Mouse (Mus musculus): ENCODE results near the gene Lbx1. TPM values are rescaled to one million over a fixed set of nuclear protein-coding genes. Genes with fewer than 3 reads are reported as not detected.

The Lbx1 gene
- total RNA-seq, 4 experiments from 2014 or later: 59.4 to 70.9 (median 64.3) TPM

DNA sequence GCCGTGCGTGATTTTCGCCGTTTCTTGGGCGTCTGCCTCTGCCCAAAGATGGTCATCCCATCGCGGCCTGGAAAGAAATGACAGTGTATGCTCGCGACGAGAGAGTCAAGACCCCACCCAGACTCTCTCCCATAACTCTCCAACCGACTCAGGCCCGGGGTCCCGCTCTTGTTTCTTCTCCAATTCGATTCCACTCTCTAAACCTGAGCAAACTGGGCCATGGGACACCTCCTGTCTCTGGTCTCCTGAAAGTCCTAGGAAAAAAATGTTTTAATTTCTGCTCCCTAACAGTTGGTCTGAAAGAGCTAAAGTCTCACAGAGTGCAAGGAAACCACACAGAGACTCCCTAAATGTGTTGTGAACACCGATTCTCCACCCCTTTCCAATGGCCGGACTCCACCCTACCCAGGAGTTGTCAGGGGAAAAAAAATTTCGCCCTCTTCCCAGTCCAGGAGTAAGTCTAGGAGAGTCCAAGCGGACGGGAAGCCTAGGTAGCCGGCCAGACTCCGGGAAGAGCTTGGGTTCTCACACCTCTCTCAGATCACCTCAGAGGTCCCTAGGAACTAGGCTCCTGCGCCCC is 1.3 kb downstream of the Lbx1 start:
- DNase-seq (ENCODE audit: low spot score in 2 of 2): no peak

DNA sequence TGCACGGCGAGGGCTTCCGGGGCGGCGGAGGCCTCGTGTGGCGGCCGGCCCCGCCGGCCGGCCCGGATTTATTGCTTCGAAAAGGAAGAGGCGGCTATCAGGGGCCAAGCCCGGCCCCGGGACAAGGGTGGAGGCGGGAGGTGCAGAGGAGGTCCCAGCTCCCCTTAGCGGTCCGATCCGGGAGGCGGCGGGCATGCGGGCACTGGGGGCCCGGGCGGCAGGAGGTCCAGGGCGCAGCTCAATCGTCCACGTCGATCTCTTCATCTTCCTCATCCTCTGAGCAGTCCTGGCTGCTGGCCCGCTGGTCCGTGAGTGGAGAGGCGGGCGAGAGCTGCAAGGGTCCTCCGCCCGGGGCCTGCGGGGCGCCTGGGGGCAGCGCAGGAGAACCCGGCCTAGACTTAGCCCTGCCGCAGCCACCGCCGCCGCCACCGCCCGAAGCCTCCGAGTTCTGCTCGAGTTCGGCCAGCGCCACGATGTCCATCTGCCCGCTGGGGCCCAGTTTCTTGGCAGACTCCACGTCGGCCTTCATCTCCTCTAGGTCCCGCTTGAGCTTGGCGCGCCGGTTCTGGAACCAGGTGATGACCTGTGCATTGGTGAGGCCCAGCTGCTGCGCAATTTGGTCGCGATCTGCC is 2.0 kb downstream of the Lbx1 start:
- peak in 1 of 2 experiments; percentile 43 for DNase-seq (ENCODE audit: low spot score in 2 of 2)

DNA sequence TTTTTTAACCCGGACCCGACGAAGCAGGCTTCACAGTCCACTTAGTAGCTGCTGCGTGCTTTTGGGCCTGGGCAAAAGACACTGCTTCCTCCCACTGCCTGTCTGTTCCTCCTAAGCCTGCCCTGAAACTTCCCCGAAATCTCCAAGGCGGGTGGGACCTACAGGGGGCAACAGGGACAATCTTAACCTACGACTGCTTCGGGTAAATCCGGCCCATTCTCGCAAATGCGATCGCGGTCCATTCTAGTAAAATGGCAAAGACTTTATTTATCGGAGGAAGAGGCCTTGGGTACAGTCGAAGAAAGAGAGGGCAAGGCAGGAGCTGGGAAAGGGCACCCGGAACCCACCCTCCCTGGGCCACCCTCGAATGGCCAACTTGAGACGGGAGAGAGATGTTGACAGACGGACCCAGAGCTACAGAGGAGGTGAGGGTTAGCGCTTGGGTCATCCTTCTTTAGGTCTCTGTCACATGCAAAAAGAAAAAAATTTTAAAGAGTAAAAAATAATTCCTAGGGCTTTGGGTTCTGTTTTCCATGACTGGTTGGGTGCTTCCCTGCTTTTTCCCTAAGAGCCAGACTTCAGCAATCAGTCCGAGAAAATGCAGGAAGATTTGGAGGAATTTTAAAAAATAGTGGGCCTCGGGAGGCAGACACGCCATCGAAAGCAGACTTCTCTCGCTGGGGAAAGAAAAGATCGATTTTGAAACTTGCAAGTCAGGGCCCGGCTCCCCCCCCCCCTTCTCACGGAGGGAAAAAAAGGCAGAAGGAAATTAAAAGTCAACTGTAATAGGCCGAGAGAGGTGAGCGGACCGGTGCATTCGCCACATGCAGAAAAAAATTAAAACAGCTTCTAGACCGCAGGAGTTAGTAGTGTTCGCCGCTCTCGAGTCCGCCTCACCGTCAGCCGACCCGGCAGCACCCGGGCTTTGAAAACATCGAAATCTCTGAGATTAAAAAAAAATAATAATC is 2.9 kb downstream of the Lbx1 start:
- DNase-seq (ENCODE audit: low spot score in 2 of 2): no peak

DNA sequence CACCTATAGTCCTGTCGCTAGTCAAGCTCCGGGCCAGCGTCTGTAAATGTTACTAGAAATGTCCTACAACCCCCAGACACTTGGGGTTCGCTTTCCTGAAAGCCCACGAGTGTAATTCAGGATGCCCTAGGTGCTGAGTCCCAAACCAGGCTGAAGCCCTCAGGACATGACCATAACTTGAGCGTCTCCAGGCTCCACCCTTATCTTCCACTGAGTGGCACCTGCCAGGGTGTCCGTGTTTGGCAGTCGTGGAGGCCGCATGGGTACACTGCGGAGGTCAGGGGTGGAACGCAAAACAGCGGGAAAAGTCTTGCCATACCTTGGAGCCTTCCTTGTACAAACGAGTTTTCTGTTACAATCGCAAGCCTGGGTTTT is 3.6 kb downstream of the Lbx1 start:
- DNase-seq (ENCODE audit: low spot score in 2 of 2): peak in 1 of 2 experiments; percentile 56

DNA sequence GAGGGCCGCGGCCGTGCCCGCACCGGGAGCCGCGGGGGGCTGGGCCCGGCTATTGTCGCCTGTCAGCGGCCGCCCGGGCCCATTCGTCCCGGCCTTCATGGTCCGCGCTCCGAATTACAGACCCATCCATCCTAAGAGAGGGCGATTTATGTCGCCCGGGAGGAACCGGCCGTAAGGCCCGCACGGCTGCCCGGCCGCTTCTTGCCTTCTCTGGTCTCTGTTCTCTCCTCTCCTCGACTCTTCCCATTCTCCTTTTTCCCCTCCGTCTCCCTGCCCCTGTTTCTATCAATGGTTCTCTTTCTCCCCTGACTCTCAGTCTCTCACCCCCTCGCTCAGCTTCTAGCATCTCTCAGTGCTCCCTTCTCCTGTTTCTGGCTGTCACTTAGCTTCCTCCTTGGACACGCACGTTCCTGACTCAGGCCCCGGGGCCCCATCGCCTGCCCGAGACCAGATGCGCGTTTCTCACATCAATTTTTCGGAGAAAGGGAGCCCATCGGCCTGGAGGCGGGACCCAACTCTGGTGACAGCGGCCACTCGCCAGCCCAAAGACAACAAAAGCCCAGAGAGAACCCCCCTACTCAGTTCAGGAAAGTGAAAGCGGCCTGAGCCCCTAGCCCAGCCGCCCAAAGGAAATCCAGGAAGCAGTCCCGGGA is 4.1 kb downstream of the Lbx1 start:
- DNase-seq (ENCODE audit: low spot score in 2 of 2): no peak

DNA sequence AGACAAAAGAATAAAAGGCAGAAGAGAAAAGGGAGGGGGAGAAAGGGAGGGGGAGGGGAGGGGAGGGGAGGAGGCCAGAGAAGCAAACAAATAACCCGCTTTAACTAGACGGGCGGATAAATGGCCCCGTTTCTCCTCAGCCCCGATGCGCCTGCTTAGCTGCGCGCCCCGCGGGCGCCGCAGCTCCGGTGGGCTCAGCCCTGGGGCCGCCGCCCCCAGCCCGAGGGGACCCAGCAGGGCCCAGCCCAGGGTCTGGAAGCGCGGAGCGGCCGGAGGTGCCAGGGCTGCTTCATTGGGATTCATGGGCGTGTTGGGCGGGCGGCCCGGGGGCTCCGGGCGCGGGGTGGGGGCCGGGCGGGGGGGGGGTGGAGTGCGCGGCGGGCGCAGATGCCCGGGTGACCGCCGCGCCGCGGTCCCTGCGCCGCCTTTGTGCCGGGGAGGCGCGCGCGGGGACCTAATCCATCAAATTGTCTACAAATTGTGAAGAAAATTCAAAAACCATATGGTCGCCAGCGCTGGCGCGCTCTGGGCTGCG is 4.7 kb downstream of the Lbx1 start:
- no peak for DNase-seq (ENCODE audit: low spot score in 2 of 2)

DNA sequence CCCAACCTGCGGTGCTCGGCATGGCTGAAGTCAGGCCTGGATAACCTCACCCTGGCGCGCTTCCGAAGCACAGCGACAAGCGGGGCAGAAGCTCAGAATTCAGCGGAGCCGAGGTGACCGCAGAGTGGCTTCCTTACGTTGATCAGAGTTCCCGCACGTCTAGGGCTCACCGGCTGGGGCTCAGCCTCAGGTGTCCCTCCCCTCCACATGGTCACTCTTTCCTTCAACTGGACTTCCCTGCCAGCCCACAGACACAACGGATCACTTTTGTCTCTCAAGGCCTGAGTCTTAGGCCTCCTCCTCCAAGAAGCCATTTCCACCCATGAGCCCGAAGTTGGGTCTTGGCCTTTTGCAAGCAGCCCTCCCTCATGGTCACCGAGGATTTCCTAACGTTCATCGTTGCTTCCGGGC is 5.4 kb downstream of the Lbx1 start:
- no peak for DNase-seq (ENCODE audit: low spot score in 2 of 2)

DNA sequence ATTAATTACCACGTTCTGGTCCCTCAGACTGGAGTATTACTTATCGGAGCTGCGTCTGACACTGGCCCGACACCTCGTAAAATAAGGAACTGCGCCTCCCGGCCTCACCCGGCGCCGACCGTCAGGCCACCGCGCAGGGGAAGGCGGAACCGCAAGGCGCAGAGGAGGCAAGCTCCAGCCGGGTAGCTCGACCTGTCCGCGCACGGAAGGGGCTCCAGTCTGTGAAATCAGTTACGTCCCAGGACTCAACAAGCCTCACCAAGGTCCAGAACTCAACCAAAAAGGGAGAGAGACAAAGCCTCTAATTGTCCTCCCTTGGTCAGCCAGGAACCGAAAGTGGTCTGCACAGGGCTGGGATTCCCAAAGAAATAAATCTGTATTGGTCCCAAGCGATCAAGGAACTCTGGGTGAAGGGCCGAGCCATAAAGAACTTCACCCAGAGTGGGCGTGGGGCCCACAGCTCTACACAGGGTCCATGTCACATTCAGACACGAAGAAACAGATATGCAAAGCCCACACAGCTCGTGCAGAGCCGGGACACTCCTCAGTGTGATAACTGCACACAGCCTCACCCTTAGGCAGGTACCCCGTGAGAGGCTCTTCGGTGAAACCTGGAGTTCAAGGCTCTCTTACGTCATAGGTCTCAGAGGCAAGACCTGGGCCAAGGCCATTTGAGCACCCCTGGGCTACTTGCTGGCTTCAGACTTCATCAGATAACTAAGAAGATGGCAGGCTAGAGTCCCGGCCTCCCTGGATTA is 6.1 kb downstream of the Lbx1 start:
- peak in 1 of 2 experiments; percentile 30 for DNase-seq (ENCODE audit: low spot score in 2 of 2)

DNA sequence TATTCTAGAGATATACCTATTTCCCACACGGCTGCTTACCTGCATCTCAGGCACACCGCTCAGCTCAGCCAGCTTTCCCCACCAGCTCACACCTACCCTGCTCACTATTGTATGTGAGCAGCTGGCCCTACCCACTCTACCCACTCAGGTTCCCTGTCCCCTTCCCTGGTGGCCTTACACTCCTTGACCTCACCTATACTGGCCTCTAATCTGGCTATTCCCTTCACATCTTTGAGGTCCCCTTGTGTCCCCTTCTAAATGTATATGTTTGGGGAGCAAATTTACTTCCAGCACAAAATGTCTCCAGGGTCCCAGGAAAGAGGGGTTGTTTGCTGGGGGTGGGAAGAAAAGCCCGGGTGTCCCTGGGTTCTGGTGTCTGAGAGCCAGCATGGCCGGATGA is 6.8 kb downstream of the Lbx1 start:
- no peak for DNase-seq (ENCODE audit: low spot score in 2 of 2)

DNA sequence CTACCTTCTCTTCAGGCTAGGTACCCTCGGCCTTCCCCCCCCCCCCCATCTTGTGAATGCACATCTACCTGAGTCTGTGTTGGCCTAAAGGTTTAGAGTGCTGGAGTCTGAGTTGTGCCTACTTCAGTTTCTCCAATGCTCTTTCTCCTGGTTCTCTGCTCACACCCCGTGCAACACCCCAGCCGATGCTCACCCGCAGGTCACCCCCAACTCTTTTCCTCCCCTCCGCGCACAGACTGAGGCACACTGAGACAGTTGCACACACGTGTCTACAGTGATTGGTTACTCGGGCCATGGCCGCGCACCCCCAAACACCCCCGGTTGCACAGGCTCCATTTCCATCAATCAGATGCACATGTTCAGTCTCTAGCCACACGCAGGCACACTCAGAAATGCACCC is 7.5 kb downstream of the Lbx1 start:
- DNase-seq (ENCODE audit: low spot score in 2 of 2): no peak

DNA sequence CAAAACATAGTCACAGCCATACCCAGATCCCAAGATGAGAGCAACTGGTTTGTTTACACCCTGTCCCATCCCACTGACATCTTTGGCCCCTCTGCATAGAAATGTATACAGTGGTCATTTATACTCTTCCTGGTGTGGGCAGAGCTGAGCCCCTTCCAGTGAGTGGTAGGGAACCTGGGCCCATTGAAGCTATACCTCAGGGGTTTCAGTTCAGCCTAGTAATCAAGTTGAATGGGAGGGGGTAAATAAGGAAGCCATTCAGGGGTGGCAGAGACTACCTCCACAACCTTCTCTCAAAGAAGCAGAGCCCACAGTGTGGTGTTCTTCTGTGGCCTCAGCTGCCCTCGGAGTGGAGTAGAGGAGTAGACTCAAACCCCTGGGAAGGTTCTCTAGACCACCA is 7.9 kb downstream of the Lbx1 start:
- DNase-seq (ENCODE audit: low spot score in 2 of 2): no peak

DNA sequence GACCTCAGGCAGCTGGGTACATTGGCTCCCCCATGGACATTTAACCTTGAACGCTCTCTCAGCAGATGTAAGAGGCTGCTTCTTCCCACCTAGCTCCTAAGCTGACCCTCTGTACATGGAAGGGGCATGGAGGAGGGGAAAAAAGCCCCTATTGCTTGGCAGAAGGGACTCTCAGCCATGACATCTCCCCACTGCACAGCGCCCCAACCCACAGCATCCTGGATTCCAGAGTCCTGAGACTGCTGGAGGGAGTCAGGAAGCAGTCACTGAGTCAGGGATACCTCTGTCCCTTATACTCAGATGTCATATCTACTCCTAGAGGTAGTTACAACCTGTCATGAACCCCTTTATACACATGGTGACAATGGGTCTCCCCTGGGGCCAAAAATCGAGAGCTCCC is 8.6 kb downstream of the Lbx1 start:
- no peak for DNase-seq (ENCODE audit: low spot score in 2 of 2)

DNA sequence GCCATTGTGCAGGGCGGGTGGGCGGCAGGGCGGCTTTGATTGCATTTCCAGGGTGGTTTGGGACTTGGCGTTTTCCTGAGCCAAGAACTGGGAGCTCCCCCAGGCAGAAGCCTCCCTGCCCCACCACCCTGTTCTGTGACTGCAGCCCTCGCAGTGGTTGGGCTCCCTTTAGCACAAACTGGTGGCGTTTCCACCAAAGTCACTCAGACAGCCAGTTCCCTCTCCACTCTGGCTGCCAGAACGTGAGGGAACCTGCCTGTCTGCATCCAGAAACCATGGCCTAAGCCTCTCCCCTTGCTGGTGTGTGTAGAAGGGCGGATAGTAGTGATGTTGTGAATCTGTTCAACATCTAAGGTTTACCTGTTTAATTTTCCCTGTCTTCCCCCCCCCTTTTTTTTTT is 9.4 kb downstream of the Lbx1 start:
- DNase-seq (ENCODE audit: low spot score in 2 of 2): no peak

DNA sequence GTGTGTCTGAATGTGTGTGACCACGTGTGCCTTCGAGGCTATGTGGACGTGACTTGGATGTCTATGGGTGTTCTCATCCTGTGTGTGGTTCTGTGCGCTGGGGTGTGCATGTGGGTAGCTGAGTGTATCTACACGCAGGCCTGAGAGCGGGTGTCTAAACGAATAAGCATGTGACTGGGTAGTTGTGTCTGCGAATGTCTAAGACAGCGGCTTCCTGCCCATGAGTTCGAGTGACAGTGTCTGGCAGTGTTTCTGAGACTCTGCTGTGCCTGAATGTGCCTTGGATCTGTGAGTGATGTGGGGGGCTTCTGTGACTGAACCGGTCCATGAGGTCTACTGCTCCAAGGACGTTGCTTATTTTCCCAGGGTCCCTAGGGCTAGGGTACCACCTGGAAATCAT is 10.5 kb downstream of the Lbx1 start:
- no peak for DNase-seq (ENCODE audit: low spot score in 2 of 2)

DNA sequence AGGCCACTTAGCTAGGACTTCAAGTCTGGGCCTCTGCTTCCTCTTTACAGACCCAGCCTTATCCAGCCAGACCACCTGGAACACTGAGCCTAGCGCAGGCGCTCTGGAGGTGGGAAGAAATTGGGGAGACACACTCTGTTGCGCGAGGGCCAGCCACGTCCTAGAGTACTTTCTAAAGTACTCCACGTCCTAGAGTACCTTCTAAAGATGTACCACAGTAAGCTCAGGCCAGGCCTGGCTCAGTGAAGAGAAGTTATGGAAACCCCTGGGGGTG is 11.4 kb downstream of the Lbx1 start:
- DNase-seq (ENCODE audit: low spot score in 2 of 2): no peak

DNA sequence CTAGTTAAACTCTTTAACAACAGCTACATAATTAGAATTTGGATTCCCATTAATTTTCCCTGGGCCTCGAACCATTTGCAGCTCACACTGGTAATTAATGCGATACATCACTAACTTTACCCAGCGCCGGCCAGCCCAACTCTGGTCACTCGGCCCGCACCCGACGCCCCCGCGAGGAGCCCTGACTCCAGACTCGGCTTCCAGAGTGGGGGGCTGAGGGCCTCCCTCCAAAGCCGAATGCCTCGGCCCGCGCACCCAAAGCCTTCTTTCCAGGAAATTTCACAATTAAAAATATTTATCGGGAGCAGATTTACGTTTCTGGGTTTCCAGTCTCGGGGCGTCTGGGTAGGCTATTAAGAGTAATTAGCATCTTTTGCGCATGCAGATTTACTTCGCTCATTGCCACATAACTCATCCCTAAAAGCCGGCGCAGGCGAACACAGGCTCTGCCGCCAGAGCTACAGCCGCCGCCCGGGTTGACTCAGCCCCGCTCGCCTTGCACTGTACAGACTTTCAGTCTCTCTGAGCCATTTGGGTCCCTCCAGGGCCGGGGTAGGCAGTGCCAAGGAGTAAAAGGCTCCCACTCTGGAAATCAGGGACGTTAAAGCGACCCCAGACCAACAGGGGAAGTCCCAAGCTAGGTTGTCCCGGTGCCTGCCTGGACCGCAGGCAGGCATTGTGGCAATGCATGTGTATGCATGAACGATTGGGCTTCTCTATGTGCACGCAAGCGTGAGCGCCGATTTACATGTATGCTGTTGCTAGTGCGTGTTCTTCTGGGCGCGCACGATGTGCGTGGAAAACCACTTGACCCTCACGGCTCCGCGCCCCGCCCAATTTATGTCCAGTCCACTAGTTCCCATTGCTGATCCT is 12.0 kb downstream of the Lbx1 start:
- DNase-seq (ENCODE audit: low spot score in 2 of 2): no peak

DNA sequence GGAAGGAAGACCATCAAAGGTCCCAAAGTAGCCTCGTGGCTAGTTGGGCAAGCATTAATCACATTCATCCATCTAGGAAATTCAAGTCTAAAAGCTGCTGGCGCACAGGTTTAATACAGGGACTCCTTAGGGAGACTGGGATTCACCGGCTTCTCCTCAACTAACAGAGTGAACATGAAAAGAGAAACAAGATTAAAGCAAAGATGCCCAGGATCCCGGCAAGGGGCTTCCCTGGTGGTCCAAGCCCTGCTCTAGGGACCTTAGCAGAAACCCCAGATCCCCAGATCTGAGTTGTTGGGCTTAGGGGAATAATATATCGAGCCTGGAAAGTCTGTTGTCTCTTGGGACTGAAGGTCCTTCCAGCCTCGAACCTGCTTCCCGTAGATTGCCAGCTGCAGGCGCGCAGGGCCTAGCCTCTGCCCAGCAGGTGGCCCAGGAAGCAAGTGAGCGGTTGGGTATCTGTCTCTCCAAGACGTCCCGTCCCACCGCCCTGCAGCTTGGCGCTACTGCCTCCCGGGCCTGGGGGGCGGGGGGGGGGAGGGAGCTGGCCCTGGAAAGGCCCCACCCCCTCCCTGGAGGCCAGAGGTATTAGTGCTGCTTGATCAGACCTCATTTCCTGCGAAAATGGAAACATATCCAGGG is 13.3 kb downstream of the Lbx1 start:
- DNase-seq (ENCODE audit: low spot score in 2 of 2): no peak

DNA sequence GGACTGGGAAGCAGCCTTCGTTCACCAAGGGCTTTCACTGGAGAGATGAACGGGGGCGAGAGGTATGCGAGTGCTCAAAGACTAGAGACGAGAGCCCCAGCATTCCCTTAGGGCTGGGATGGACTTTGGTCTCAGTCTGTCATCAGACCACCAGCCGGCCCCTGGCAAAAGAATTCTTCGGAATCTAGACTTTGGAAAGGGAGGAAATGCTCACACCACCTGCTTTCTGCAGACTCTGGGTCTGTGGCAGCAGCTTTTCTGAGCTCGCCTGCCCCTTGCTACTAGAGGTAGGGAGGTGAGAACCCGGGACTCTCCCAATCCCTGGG is 14.2 kb downstream of the Lbx1 start:
- no peak for DNase-seq (ENCODE audit: low spot score in 2 of 2)

DNA sequence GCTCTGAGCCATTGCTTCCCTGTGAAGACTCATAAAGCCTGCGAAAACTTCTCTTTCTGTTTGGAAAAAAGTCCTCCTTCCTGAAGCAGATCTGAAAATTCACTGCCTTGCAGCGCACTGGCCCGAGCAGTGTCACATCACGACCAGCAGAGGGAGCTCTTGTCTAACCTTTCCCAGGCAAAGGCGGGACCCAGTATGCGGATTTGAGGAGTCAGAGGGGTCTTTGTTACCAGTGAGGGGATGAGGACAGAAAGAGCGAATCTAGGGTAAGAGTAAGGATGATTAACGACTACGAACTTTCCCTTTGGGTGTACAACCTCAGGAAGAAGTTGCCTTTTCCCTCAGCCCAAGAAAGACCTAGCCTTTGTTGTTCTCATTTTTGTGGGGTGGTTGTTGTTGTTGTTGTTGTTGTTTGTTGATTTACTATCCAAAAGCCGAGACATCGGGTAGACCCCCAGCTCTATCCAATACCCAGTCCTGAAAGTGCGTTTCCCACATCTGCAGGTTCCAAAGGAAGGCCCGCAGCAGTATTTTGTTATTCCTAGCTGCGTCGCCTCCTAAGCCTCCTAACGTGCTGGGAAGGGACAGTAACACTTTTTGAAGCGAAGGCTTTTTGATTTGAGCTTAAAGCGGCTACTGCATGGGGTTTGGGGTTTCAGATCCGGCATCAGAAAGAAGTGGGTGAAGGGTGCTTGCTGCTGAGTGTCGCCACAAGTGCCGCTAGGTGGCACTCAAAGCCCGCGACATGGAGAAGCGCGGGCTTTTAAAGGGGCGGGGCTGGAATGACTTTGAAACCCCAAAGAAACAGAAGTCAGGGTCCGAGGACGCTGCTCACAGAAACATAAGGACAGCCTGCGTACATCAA is 14.8 kb downstream of the Lbx1 start:
- peak; percentile 48 to 64 for DNase-seq (ENCODE audit: low spot score in 2 of 2)

Data from gastrocnemius, adult 8-10 months (tissue).